Mouse (Mus musculus) monocyte, adult 59 days (primary cell): ENCODE measurements around the gene Olfr548-ps1. TPM values are rescaled to one million over a fixed set of nuclear protein-coding genes. Genes with fewer than 3 reads are reported as not detected.

ENCODE experiments used
- total RNA-seq, 2 experiments: library from RNA; stranded (reverse); gene quantifications; one replicate each; pipeline ENCODE4 v1.2.4; 2023

Gene Olfr548-ps1
- total RNA-seq, result not detected

GRCm38 (mm10) chr7:102540596-102540995 is at the start of gene Olfr548-ps1:
Gene Olfr548-ps1 (plus strand): TSS chr7:102540896.

GRCm38 (mm10) chr7:102499473-102499872 is 41.2 kb upstream of the Olfr548-ps1 start, which contains the start of gene Olfr545:
Gene Olfr545 (minus strand): TSS chr7:102499573.

GRCm38 (mm10) chr7:102534449-102534848 is 6.2 kb upstream of the Olfr548-ps1 start, which contains the start of gene Olfr547:
Gene Olfr547 (plus strand): TSS chr7:102534749.

GRCm38 (mm10) chr7:102549570-102549969 is 8.9 kb downstream of the Olfr548-ps1 start, which contains the start of gene Olfr549:
Gene Olfr549 (plus strand): TSS chr7:102549870.

GRCm38 (mm10) chr7:102564999-102565997 is 24.6 kb downstream of the Olfr548-ps1 start, which contains the start of gene Trim21:
Gene Trim21 (minus strand): TSS chr7:102565486.

GRCm38 (mm10) chr7:102571142-102571541 is 30.4 kb downstream of the Olfr548-ps1 start, which contains the start of gene Olfr550:
Gene Olfr550 (plus strand): TSS chr7:102571442.

GRCm38 (mm10) chr7:102591786-102592185 is 51.1 kb downstream of the Olfr548-ps1 start, which contains the start of gene Olfr551:
Gene Olfr551 (minus strand): TSS chr7:102591886.

Other genes with a start within 250 kb of the Olfr548-ps1 start
- 10 to 100 TPM; 12.5 to 12.7 TPM for gene Rrm1, start 99.2 kb upstream of the Olfr548-ps1 start, total RNA-seq
- not detected for gene Olfr543, start 59.2 kb upstream of the Olfr548-ps1 start, total RNA-seq
- gene Olfr544, start 52.6 kb upstream of the Olfr548-ps1 start, total RNA-seq, result not detected
- gene Olfr545, start 41.3 kb upstream of the Olfr548-ps1 start, total RNA-seq, result not detected
- gene Olfr547, start 6.1 kb upstream of the Olfr548-ps1 start, total RNA-seq, result not detected
- not detected for gene Olfr549, start 9.0 kb downstream of the Olfr548-ps1 start, total RNA-seq
- gene Trim21, start 24.6 kb downstream of the Olfr548-ps1 start, total RNA-seq, result 10 to 100 TPM; 19.9 to 20.8 TPM
- gene Olfr550, start 30.5 kb downstream of the Olfr548-ps1 start, total RNA-seq, result not detected
- not detected for gene Olfr551, start 51.0 kb downstream of the Olfr548-ps1 start, total RNA-seq
- not detected for gene Olfr552, start 56.9 kb downstream of the Olfr548-ps1 start, total RNA-seq
- gene Olfr553, start 77.3 kb downstream of the Olfr548-ps1 start, total RNA-seq, result not detected
- not detected for gene Olfr554, start 97.5 kb downstream of the Olfr548-ps1 start, total RNA-seq
- gene Olfr555, start 117.9 kb downstream of the Olfr548-ps1 start, total RNA-seq, result not detected
- not detected for gene Olfr556, start 124.0 kb downstream of the Olfr548-ps1 start, total RNA-seq
- gene Trim68, start 146.4 kb downstream of the Olfr548-ps1 start, total RNA-seq, result 1 to 10 TPM; 3.9 to 5.2 TPM
- gene Olfr557, start 155.0 kb downstream of the Olfr548-ps1 start, total RNA-seq, result not detected
- gene Olfr558, start 161.3 kb downstream of the Olfr548-ps1 start, total RNA-seq, result not detected
- not detected for gene Olfr33, start 178.2 kb downstream of the Olfr548-ps1 start, total RNA-seq
- gene Olfr559, start 186.6 kb downstream of the Olfr548-ps1 start, total RNA-seq, result not detected
- gene Olfr560, start 218.5 kb downstream of the Olfr548-ps1 start, total RNA-seq, result not detected
- not detected for gene Olfr78, start 218.6 kb downstream of the Olfr548-ps1 start, total RNA-seq
- gene Olfr561, start 230.3 kb downstream of the Olfr548-ps1 start, total RNA-seq, result not detected